Mouse (Mus musculus) midbrain, embryonic 11.5 days (tissue): ENCODE data around the gene Nlgn1. TPM values are rescaled to one million over a fixed set of nuclear protein-coding genes. Genes with fewer than 3 reads are reported as not detected.
"Not testable (repeated sequence)": the region's sequence is repeated elsewhere in the genome, so short reads cannot be mapped to it uniquely, and the experiment has no call there.

Experiments used
- ATAC-seq: fragments of 200-750 bp; cut with Nextera tagmentation; 2 replicates; pipeline ENCODE4 v1.8.0; 2017; ENCODE audit warnings: moderate TSS enrichment, moderate library complexity; ENCODE audit not compliant: low FRiP score
- DNase-seq: peaks from one replicate; pipeline ENCODE4 v3.0.0; 2015; ENCODE audit warnings: low spot score; ENCODE audit errors: missing footprints
- H3K27ac ChIP-seq: fragments of 300-500 bp; sonication (generic); 2 replicates; pipeline ENCODE4 v1.5.1; 2014; ENCODE audit warnings: low read depth, low read length
- H3K27me3 ChIP-seq: fragments of 300-500 bp; sonication (generic); 2 replicates; pipeline ENCODE4 v1.6.1; 2014; ENCODE audit warnings: mild to moderate bottlenecking, low read length, moderate library complexity, mixed read lengths; ENCODE audit not compliant: control insufficient read depth, insufficient read depth
- H3K36me3 ChIP-seq: fragments of 300-500 bp; sonication (generic); 2 replicates; pipeline ENCODE4 v1.6.1; 2014; ENCODE audit warnings: mild to moderate bottlenecking, low read length, moderate library complexity, mixed read lengths; ENCODE audit not compliant: control insufficient read depth, insufficient read depth
- H3K4me1 ChIP-seq: fragments of 300-500 bp; sonication (generic); 2 replicates; pipeline ENCODE4 v1.6.1; 2014; ENCODE audit warnings: low read length; ENCODE audit not compliant: control insufficient read depth, insufficient read depth
- H3K4me2 ChIP-seq: fragments of 300-500 bp; sonication (generic); 2 replicates; pipeline ENCODE4 v1.6.1; 2014; ENCODE audit warnings: mild to moderate bottlenecking, moderate library complexity
- H3K4me3 ChIP-seq: fragments of 300-500 bp; sonication (generic); 2 replicates; pipeline ENCODE4 v1.5.1; 2014; ENCODE audit warnings: low read depth, low read length
- H3K9ac ChIP-seq: fragments of 300-500 bp; sonication (generic); 2 replicates; pipeline ENCODE4 v1.6.1; 2014; ENCODE audit warnings: low read length
- H3K9me3 ChIP-seq: fragments of 300-500 bp; sonication (generic); 2 replicates; pipeline ENCODE4 v1.6.1; 2016; ENCODE audit warnings: low read length; ENCODE audit not compliant: control insufficient read depth
- WGBS: fragments of 180-500 bp; shearing (Covaris S2); extraction: QIAGEN DNeasy Blood & Tissue Kit; methylation state at CpG from one replicate; pipeline ENCODE4 v1.1.7; 2014; 5-methylcytosine and 5-hydroxymethylcytosine counted together
- polyA plus RNA-seq: library from polyadenylated mRNA; unstranded; fragments of >200 nt; fragmentation: Nextera tagmentation; extraction: Ambion mirVana; gene quantifications from 2 replicates; pipeline ENCODE4 v1.2.1, GENCODE M21; 2014

Gene Nlgn1
- polyA plus RNA-seq, 1 experiment from 2014 or later, result 3.8 TPM

DNA sequence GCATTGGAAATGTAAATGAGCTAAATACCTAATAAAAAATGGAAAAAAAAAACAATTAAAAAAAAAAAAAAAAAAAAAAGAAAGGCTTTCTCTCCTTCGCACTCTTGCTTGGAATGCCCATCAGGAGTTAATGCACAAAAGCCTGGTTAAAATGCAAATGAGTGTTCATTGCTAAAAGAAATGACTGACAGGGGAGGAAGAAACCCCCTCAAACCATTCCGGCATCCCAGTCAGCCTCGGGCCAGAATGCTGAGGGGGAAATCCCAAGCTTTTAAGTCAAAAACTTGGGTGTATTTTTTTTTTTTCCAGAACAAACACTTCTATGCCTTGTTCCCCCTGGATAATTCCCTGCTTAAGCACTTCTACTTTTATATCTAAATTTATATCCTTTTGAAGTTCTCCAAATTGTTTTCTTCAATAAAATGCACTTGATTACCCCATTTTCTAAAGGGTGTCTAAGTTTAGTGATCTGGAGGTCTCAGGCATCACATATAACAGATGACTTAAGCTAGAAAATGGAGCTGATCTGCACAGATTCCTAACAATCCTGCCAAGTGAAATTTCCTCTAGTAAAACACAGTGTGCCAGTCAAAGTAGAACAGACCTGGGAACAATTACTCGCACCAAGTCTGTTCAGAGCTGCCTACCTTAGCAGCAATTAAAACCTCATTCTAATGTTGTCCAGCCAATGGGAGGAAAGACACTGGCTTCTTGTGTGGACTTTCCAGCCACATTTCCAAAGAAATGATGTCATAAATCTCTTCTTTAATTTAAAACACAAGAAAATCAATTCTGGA is 686.2 kb downstream of the Nlgn1 start:
- Histone ChIP-seq H3K4me3 (no peak overlapping the region), H3K4me2 (no peak overlapping the region), H3K4me1 (no peaks in the 10 kb centered on the region), H3K9me3 (no peaks in the 10 kb centered on the region), H3K36me3 (no peaks in the 10 kb centered on the region), H3K27me3 (no peaks in the 10 kb centered on the region), H3K9ac (no peak overlapping the region), H3K27ac (no peak overlapping the region)
- ATAC-seq, result no peak
- DNase-seq, result no peak
- WGBS, result 68% methylated on average over 4 of the region's 4 CpGs

DNA sequence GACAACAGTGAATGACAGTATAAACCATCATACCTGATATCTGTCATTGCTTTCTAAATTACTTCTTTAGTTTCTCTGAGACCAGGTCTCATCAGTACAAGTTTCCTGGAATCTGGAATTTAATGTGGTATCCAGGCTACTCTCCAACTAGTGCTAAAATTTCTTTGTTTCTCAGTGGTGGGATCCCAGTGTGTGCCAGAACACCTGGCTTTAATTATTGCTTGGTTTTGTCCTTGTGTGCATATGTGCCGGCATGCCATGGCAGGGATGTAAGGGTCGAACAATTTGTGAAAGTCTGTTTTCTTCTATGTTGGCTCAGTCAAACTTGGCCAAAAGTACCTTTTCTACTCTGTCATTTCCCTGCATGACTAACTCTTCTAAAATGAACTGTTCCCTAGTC is 703.1 kb downstream of the Nlgn1 start:
- no peak overlapping the region for H3K27ac ChIP-seq
- WGBS, result 84% methylated on average over 2 of the region's 2 CpGs
- H3K4me1 ChIP-seq, result no peaks in the 10 kb centered on the region
- H3K27me3 ChIP-seq, result no peaks in the 10 kb centered on the region
- no peak overlapping the region for H3K4me2 ChIP-seq
- no peaks in the 10 kb centered on the region for H3K9me3 ChIP-seq
- H3K4me3 ChIP-seq, result no peak overlapping the region
- ATAC-seq (no peak), DNase-seq (no peak)
- H3K36me3 ChIP-seq, result no peaks in the 10 kb centered on the region
- H3K9ac ChIP-seq, result no peak overlapping the region

DNA sequence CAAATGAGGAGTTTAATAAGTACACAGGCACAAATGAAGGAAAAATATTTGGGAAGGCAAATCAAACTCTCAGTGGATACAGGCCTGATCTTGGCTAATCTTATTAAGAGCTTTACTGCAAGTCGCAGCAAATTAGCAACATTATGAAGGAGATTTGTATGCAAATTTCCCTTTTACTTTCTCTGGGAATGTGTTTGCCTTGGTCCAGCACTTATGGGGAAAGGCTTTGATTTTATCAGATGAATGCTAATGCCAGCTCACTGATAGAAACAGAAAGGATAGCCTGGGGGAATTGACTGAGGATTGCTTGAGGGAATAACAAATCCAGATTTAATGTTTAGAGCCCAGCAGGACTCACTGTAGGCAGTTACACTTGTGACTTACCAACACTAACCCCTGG is 725.7 kb downstream of the Nlgn1 start:
- DNase-seq (no peak), ATAC-seq (peak; percentile 44; the same call in 1 of the 2 replicates)
- Histone ChIP-seq H3K4me2 (no peak overlapping the region), H3K9ac (no peak overlapping the region), H3K4me3 (no peak overlapping the region), H3K36me3 (no peaks in the 10 kb centered on the region), H3K27ac (no peak overlapping the region), H3K27me3 (no peaks in the 10 kb centered on the region), H3K4me1 (no peaks in the 10 kb centered on the region), H3K9me3 (no peaks in the 10 kb centered on the region)
- WGBS, result 17% methylated on average over 1 of the region's 1 CpGs

DNA sequence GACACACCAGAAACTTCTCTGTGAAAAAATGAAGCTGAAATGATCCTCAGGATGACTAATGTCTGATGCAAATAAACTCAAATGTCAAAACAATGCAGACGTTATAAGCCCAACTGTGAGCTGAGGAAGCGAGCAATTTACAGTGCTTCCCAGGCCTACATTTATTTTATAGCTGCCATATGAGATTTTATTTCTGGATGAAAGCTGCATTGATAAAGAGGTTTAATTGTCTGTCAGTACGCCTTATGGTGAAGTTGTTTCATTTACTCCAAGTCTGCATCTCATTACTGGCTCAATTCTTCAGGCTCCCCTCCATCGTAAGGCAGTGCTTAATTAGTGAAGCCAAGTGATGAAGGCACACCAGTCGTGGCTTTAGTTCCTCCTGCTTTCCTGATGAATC is 734.7 kb downstream of the Nlgn1 start:
- Histone ChIP-seq H3K27me3 (no peaks in the 10 kb centered on the region), H3K4me2 (no peak overlapping the region), H3K4me3 (no peak overlapping the region), H3K9me3 (no peaks in the 10 kb centered on the region), H3K27ac (no peak overlapping the region), H3K4me1 (no peaks in the 10 kb centered on the region), H3K36me3 (no peaks in the 10 kb centered on the region), H3K9ac (no peak overlapping the region)
- 78% methylated on average over 5 of the region's 5 CpGs for WGBS
- DNase-seq, result no peak
- ATAC-seq, result no peak

DNA sequence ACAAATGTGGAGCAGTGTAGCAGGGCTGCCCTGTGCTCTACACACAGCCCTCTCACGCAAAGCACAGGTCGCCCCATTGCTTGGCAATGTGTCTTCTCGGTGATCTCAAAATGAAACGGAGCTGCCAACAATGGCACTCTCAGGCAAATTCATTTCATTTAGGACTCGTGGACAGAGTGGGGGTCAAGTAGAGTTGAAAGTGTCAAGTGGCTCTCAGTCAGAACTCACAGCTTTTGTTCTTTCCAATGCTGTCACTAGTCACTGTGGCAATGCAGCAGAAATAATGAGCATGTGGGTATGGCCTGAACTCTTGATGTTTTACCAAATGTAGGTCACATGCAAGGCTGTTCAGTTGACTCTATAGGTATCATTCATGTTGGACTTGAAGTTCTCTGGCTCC is 756.7 kb downstream of the Nlgn1 start:
- Histone ChIP-seq H3K4me1 (no peaks in the 10 kb centered on the region), H3K27me3 (no peaks in the 10 kb centered on the region), H3K9ac (no peak overlapping the region), H3K4me3 (no peak overlapping the region), H3K36me3 (no peaks in the 10 kb centered on the region), H3K4me2 (no peak overlapping the region), H3K27ac (no peak overlapping the region), H3K9me3 (no peaks in the 10 kb centered on the region)
- WGBS, result 66% methylated on average over 5 of the region's 5 CpGs
- ATAC-seq (no peak), DNase-seq (no peak)

DNA sequence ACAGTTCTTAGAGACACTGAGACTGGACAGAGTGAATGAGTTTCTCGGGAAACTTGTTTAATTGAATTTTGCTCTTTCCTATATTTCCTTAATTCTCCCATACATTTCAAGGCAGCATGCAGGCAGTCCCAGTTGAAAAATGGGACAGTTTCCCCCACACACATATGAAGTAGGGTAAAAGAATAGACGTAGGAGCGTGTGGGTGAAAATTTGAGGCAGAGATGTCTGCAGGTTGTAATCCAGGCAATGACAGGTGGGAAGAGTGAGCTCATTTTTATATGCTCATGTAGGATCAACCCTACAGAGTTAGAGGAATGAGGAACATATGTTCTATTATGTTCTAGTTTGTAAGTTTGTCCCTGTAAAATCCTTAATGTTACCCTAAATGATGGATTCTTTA is 757.4 kb downstream of the Nlgn1 start:
- Histone ChIP-seq H3K27ac (no peak overlapping the region), H3K9me3 (no peaks in the 10 kb centered on the region), H3K9ac (no peak overlapping the region), H3K36me3 (no peaks in the 10 kb centered on the region), H3K27me3 (no peaks in the 10 kb centered on the region), H3K4me3 (no peak overlapping the region), H3K4me1 (no peaks in the 10 kb centered on the region), H3K4me2 (no peak overlapping the region)
- DNase-seq (no peak), ATAC-seq (no peak)
- 89% methylated on average over 3 of the region's 3 CpGs for WGBS

GRCm38 (mm10) chr3:25558513-25558912 is 773.7 kb downstream of the Nlgn1 start:
- H3K9me3 ChIP-seq, DNase-seq, H3K4me3 ChIP-seq, H3K4me2 ChIP-seq, H3K27me3 ChIP-seq, H3K9ac ChIP-seq, H3K27ac ChIP-seq, H3K4me1 ChIP-seq, ATAC-seq, H3K36me3 ChIP-seq: not testable (repeated sequence)
- 83% methylated on average over 1 of the region's 1 CpGs for WGBS

GRCm38 (mm10) chr3:25549097-25549496 is 783.2 kb downstream of the Nlgn1 start:
- H3K4me1 ChIP-seq, H3K27ac ChIP-seq, H3K4me2 ChIP-seq, H3K27me3 ChIP-seq, H3K9me3 ChIP-seq, DNase-seq, H3K4me3 ChIP-seq, H3K9ac ChIP-seq, H3K36me3 ChIP-seq, ATAC-seq: not testable (repeated sequence)
- 92% methylated on average over 3 of the region's 7 CpGs for WGBS

DNA sequence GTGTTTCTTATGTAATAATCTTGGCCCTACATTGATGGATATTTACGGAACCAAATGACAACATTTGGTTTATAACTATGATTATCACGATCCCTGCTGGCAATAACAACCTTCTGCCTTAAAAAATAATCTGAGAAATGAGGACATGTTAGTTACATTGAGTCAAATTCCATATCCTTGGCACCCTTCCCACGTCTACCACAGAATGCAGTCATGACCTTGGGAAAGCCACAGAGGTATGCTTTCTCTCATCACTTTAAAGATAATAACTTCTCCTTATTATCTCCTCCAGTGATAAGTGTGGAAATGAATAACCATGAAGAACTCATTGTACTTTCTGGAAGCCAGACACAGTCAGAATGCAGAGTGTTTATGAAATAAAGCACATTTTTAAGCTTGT is 808.0 kb downstream of the Nlgn1 start:
- not testable (repeated sequence) for H3K36me3 ChIP-seq, H3K27me3 ChIP-seq, H3K27ac ChIP-seq, H3K4me2 ChIP-seq, DNase-seq, H3K4me1 ChIP-seq, H3K4me3 ChIP-seq, H3K9me3 ChIP-seq, ATAC-seq, H3K9ac ChIP-seq
- WGBS, result 46% methylated on average over 1 of the region's 3 CpGs
